Mouse (Mus musculus): ENCODE measurements around the gene Arcn1. TPM values are rescaled to one million over a fixed set of nuclear protein-coding genes. Genes with fewer than 3 reads are reported as not detected.
A peak's percentile ranks its signal among the peaks of the same experiment; 100 is the strongest.

Gene Arcn1
- total RNA-seq, 2 experiments from 2014 or later = 85.4 to 85.5 TPM

DNA sequence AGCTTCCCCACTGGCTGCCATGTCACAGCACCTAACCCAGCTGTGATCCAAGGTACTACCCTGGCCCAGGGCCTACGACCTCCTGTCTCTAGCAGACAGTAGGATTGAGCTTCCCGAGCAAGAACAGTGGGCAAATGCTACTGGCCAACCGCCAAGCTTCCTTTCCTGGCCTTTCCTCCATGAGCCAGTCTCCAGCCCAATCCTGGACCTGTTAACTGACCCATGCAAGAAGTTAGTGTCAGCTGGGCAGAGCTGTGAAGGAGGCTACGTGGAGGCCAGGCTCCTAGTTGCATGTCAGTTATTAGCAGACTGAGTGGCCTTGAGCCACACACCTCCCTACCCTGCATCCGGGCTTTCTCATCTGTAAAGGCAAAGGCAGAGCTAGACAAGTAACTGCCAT lies 67.9 kb downstream of the Arcn1 start:
- intact Hi-C loops (cut with DNase I) = no loop called here
- no peak for DNase-seq (ENCODE audit: low spot score)

DNA sequence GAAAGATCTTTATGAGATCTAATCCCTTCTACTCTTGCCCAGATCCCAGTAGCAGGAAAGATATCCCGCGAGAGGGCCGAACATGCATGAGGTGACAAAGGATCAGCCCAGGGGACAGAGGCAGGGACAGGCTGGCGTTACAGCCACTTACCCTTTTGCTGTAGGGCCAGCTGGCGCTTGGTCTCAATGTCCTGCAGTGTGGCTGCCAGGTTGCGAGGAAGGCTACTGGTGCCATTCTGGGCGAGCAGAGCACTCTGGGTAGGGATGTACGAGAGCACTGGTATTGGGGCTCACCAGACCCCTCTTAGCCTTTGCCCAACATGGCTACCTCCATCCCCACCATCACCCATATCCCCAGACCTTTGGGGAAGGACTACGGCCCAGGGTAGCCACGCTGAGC lies 68.4 kb downstream of the Arcn1 start:
- DNase-seq (ENCODE audit: low spot score) = no peak
- intact Hi-C loops (cut with DNase I) = no loop called here

DNA sequence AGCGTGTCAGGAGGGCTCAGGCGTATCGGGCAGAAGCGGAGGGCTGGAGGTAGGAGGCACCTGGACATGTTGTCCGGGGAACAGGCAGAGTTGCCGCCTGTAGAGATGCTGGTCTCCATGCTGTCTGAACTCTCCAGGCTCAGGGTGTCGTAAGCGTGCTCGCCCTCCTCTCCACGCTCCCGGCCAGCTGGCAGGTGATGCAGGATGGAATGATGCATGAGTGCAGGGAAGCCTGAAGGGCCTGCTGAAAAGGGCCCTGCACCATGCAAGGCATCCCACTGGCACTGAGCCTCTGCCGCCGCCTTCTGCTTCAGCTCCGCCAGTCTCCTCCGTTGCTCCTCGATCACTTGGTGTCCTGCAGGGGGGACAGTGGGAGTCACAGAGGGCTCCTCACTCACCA lies 69.8 kb downstream of the Arcn1 start:
- intact Hi-C loops (cut with DNase I) = no loop called here
- DNase-seq (ENCODE audit: low spot score) = no peak

DNA sequence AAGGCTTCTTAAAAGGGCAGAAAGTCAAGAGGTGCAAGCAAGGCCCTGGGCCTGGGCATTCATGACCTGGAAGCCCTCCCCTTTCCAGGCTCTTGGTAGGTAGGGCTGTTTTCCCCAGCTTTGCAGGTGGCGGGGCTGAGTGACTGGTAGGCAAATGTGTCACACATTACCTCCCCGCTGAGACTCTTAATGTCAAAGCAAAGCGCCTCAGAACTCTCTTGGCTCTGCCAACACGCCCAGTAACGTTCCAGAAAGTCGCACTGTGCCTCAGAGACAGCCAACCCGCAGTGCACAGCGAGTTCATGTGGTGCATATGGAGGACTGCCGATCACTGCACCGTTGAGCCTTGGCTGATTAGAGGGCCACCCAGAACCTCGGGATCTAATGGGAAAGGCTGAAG lies 74.6 kb downstream of the Arcn1 start:
- intact Hi-C loops (cut with DNase I) = loop anchor here (5.0 kb wide), 1 partner anchor 39 kb away; no protein-coding TSS in a partner anchor
- DNase-seq (ENCODE audit: low spot score) = no peak

DNA sequence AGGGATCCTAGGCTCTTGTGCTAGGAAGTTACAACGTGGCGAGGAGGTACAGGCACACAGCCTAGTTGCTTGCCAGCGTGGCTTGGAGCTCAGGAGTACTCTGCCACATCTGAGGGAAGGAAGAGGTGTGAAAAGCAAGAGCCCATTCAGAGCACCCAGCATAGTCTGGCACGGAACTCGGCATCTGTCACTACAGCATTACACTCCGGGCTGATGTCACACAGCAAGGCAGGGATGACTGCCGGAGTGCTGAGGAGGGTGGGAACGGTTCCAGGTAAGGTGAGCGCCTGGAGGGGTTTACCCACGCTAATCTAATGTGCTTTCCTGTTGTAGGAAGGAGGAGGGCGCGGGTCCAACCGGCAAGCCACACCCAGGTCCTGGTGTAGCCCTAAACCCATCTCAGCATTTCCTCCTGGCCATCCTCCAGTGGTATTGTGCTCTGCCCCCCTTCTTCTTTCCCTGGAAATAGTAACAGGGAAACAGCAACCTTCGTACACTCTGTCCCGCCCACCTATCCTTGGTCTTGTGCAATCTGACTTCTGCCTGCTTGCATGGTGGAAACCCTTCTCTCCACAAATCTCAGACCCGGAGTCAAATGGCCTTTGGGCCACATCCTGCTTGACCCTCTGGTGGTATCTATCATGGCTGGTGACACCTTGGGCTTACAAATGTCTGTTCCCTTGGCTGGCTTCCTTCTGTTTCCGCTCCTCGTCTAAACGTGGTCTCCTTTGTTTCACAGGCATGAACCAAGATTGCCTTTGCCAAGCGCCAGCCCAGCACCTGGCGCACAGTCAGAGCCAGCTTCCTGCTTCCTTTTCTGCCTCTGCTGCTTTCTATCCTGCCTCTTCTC lies 75.7 kb downstream of the Arcn1 start:
- peak; percentile 59 for DNase-seq (ENCODE audit: low spot score)
- intact Hi-C loops (cut with DNase I) = loop anchor here (5.0 kb wide), 1 partner anchor 40 kb away; no protein-coding TSS in a partner anchor

Other genes with a start within 250 kb of the Arcn1 start
- under 1 TPM; 0.10 to 0.31 TPM for gene Cxcr5, start 206.0 kb downstream of the Arcn1 start, total RNA-seq (2021)
- 10 to 100 TPM; 72.5 to 87.3 TPM for gene Ddx6, start 163.0 kb downstream of the Arcn1 start, total RNA-seq (2021)
- gene Treh, start 94.6 kb downstream of the Arcn1 start, total RNA-seq (2021) = not detected
- 100 to 1,000 TPM; 115 to 121 TPM for gene Phldb1, start 32.6 kb downstream of the Arcn1 start, total RNA-seq (2021)
- 10 to 100 TPM; 32.0 to 39.5 TPM for gene Ift46, start 63 bp upstream of the Arcn1 start, total RNA-seq (2021)
- 10 to 100 TPM; 13.4 to 15.1 TPM for gene Tmem25, start 31.5 kb upstream of the Arcn1 start, total RNA-seq (2021)
- gene Ttc36, start 35.2 kb upstream of the Arcn1 start, total RNA-seq (2021) = under 1 TPM; 0.34 to 0.61 TPM
- gene Kmt2a, start 113.5 kb upstream of the Arcn1 start, total RNA-seq (2021) = 10 to 100 TPM; 23.2 to 28.1 TPM
- 1,000 to 10,000 TPM; 1,628 to 1,660 TPM for gene Atp5l, start 152.9 kb upstream of the Arcn1 start, total RNA-seq (2021)
- 10 to 100 TPM; 37.4 to 38.3 TPM for gene Ube4a, start 197.8 kb upstream of the Arcn1 start, total RNA-seq (2021)
- not detected for gene Cd3g, start 212.6 kb upstream of the Arcn1 start, total RNA-seq (2021)
- gene Cd3d, start 213.9 kb upstream of the Arcn1 start, total RNA-seq (2021) = under 1 TPM; 0.16 to 0.34 TPM
- gene Cd3e, start 241.8 kb upstream of the Arcn1 start, total RNA-seq (2021) = under 1 TPM; 0.36 to 0.57 TPM

All from heart, postnatal 25 days (tissue).